Mouse (Mus musculus): Measurements from ENCODE around the gene Olfr15.

GRCm38 (mm10) chr16:3871815-3872214, 41.1 kb downstream of the Olfr15 start:
- no peak for TF ChIP-seq POLR2A (IDR thresholded peaks at IDR 0.05; ENCODE audit: insufficient read length, low read depth)
- no peak for TF ChIP-seq MAX (IDR thresholded peaks at IDR 0.05; ENCODE audit: low read depth)
- no peak for TF ChIP-seq USF1 (IDR thresholded peaks at IDR 0.05; ENCODE audit: low read depth)
- no peak for TF ChIP-seq E2F4 (IDR thresholded peaks at IDR 0.05; ENCODE audit: insufficient read depth)
- no peak for TF ChIP-seq TCF12 (IDR thresholded peaks at IDR 0.05; ENCODE audit: insufficient read depth, poor library complexity, severe bottlenecking)
- no peak for TF ChIP-seq MYOG (IDR thresholded peaks at IDR 0.05; ENCODE audit: control insufficient read depth in 1 of 3, insufficient read depth in 1 of 3, insufficient read length in 2 of 3, low read depth in 2 of 3)
- no peak for TF ChIP-seq SRF (IDR thresholded peaks at IDR 0.05; ENCODE audit: control insufficient read depth, insufficient read length, low read depth)

Measured in myocyte (in vitro differentiated cells).